24 mouse cellular contexts compared by ENCODE assay signal in the genomic region with DNA sequence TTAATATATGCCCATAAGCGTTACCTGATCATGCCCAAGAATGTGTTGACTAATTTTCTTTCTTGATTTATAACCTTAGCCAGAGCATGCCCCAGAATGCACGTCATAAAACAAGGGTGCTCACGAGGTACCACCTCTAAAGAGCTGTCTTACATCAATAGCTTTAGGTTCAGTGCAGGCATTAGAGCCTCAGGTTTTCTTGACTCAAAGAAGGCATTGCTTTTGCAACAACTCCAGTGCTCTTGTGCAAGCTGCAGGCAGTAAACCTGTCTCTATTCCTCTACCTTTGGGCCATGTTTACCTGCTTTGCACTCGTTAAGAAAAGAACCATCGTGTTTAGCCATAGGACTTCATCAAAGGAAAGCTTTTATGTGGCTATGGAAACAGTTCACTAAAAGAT. TPM values are rescaled to one million over a fixed set of nuclear protein-coding genes. Genes with fewer than 3 reads are reported as not detected.
"Had no signal": no experiment of that assay in that cellular context is flagged by ENCODE, and none has a peak within 500 bp of the region (broad histone marks: within the 10 kb centered on the region; RNA-seq: fewer than 3 reads in every experiment).

No protein-coding gene starts in this region.

- DNase-seq: heart, postnatal 10 days; heart, postnatal 14 days; heart, postnatal 36 days; heart, postnatal 4 days; kidney, adult 11 months; kidney, adult 18-20 months; kidney, adult 2 months; kidney, adult 8-10 months; kidney, postnatal 10 days; kidney, postnatal 14 days; kidney, postnatal 25 days; kidney, postnatal 36 days; kidney, postnatal 4 days; layer of hippocampus, adult 9-11 months; layer of hippocampus, postnatal 36 days had no signal

RNA-seq across cellular contexts. Expression of gene Tmc1, which starts 43.6 kb away (rescaled TPM):
- polyA plus RNA-seq: heart, embryonic 10.5 days; heart, embryonic 12.5 days; heart, embryonic 14.5 days; heart, embryonic 15.5 days; heart, embryonic 16.5 days; heart, postnatal 0 days; hindbrain, embryonic 15.5 days; intestine, postnatal 0 days; kidney, postnatal 0 days had no signal
